Comparison of ENCODE assay signal across 8 mouse cellular contexts in genomic region chr1:152461814-152462213, GRCm38 (mm10).
DNase-seq lines count a peak whose midpoint lies in the region; ATAC-seq and TF ChIP-seq lines count a peak whose summit lies in the region.
"Had no signal": no experiment of that assay in that cellular context is flagged by ENCODE, and none has a peak within 500 bp of the region (broad histone marks: within the 10 kb centered on the region; RNA-seq: fewer than 3 reads in every experiment).

No protein-coding gene starts in this region.

- 0 out of 2 replicates have a peak overlapping the region, but pooled peaks have one; percentile 16 for H3K27ac ChIP-seq in limb, embryonic 14.5 days (replicated peaks; ENCODE audit: low read depth, low read length)
- H3K27ac ChIP-seq: neural tube, embryonic 12.5 days had no signal

- no peak for ATAC-seq in limb, embryonic 14.5 days (ENCODE audit: low FRiP score, low read depth)

- no peak overlapping the region for H3K4me3 ChIP-seq in limb, embryonic 14.5 days (replicated peaks; ENCODE audit: low read length)
- H3K4me3 ChIP-seq: neural tube, embryonic 12.5 days had no signal

- intact Hi-C loops in heart, postnatal 14 days (cut with DNase I), result loop anchor here (10.0 kb wide), 1 partner anchor 53 kb away; no protein-coding TSS in a partner anchor

- H3K9me3 ChIP-seq in limb, embryonic 14.5 days (ENCODE audit: control insufficient read depth, low read length), result no peaks in the 10 kb centered on the region
- H3K9me3 ChIP-seq: neural tube, embryonic 12.5 days had no signal

- H3K4me1 ChIP-seq in limb, embryonic 14.5 days (ENCODE audit: control insufficient read depth, insufficient read depth, low read length), result peaks cover 6% of the 10 kb centered on the region; the same call in 1 of the 2 replicates
- H3K4me1 ChIP-seq: neural tube, embryonic 12.5 days had no signal

- H3K9ac ChIP-seq in limb, embryonic 14.5 days (ENCODE audit: low read depth, low read length, severe bottlenecking), result no peak overlapping the region
- H3K9ac ChIP-seq: neural tube, embryonic 12.5 days had no signal

- TF ChIP-seq POLR2A in limb, embryonic 14.5 days (IDR thresholded peaks at IDR 0.05; ENCODE audit: borderline replicate concordance, extremely low read depth, insufficient read depth, insufficient read length), result no peak

- H3K27me3 ChIP-seq in limb, embryonic 14.5 days (ENCODE audit: control insufficient read depth, insufficient read depth, low read length), result no peaks in the 10 kb centered on the region
- H3K27me3 ChIP-seq: neural tube, embryonic 12.5 days had no signal

- H3K4me2 ChIP-seq in limb, embryonic 14.5 days (replicated peaks; ENCODE audit: low read depth, low read length, severe bottlenecking), result no peak overlapping the region
- H3K4me2 ChIP-seq: neural tube, embryonic 12.5 days had no signal

- DNase-seq in R1 (ENCODE audit: low read depth, low spot score), result peak; percentile 11
- peak; percentile 45 for DNase-seq in adrenal gland, postnatal 14 days
- peak; percentile 46 to 54 for DNase-seq in heart, postnatal 14 days
- DNase-seq in limb, embryonic 14.5 days (ENCODE audit: low spot score), result no peak
- no peak for DNase-seq in right cerebral cortex, adult 2 months (ENCODE audit: low spot score in 2 of 2)
- no peak for DNase-seq in ovary, postnatal 14 days (ENCODE audit: low spot score)
- DNase-seq in left cerebral cortex, adult 9 months (ENCODE audit: low spot score in 2 of 2), result no peak

- no peaks in the 10 kb centered on the region for H3K36me3 ChIP-seq in limb, embryonic 14.5 days (ENCODE audit: control insufficient read depth, insufficient read depth, low read length)
- H3K36me3 ChIP-seq: neural tube, embryonic 12.5 days had no signal

- WGBS in limb, embryonic 14.5 days, result 70% methylated on average over 3 of the region's 3 CpGs

Comparison
In these comparisons a context has a peak if more than half of its experiments do, and no peak if none do; other contexts are left out.
1. DNase-seq: peak in R1 (single experiment), adrenal gland, postnatal 14 days (single experiment) and heart, postnatal 14 days (2 of 2); none in limb, embryonic 14.5 days (single experiment), right cerebral cortex, adult 2 months (0 of 2), ovary, postnatal 14 days (single experiment) and left cerebral cortex, adult 9 months (0 of 2).